Mouse (Mus musculus): ENCODE data around the gene Pglyrp1. TPM values are rescaled to one million over a fixed set of nuclear protein-coding genes. Genes with fewer than 3 reads are reported as not detected.

Pglyrp1 gene
- polyA plus RNA-seq, 1 experiment, result not detected

GRCm38 (mm10) chr7:18922807-18923206, 51.7 kb downstream of the Pglyrp1 start:
- TF ChIP-seq POLR2A (IDR thresholded peaks at IDR 0.05; ENCODE audit: insufficient read depth, low read depth, low read length), result peak; percentile 22; the same call in 1 of the 2 replicates
- no peak for TF ChIP-seq CTCF (IDR thresholded peaks at IDR 0.05; ENCODE audit: insufficient read depth, low read depth, low read length)
- H3K4me1 ChIP-seq (ENCODE audit: control insufficient read depth, insufficient read depth, low read length), result peaks cover 42% of the 10 kb centered on the region
- H3K4me3 ChIP-seq (ENCODE audit: insufficient read depth, low read depth, low read length), result peak overlapping the region; percentile 25; the same call in 1 of the 2 replicates
- peak overlapping the region; percentile 99 for H3K27ac ChIP-seq (ENCODE audit: insufficient read depth, low read depth, low read length)
- 15% methylated on average over 5 of the region's 5 CpGs for WGBS

- TF ChIP-seq POLR2A (IDR thresholded peaks at IDR 0.05; ENCODE audit: insufficient read depth, low read depth, low read length) (no peak), CTCF (IDR thresholded peaks at IDR 0.05; ENCODE audit: insufficient read depth, low read depth, low read length) (no peak)
- Histone ChIP-seq H3K27ac (ENCODE audit: insufficient read depth, low read depth, low read length) (peak overlapping the region; percentile 98), H3K4me3 (ENCODE audit: insufficient read depth, low read depth, low read length) (peak overlapping the region; percentile 22; the same call in 1 of the 2 replicates), H3K4me1 (ENCODE audit: control insufficient read depth, insufficient read depth, low read length) (peaks cover 41% of the 10 kb centered on the region)
- 25% methylated on average over 11 of the region's 11 CpGs for WGBS
These were observed 52.1 kb downstream of the Pglyrp1 start for GRCm38 (mm10) chr7:18923267-18923666.

GRCm38 (mm10) chr7:18923711-18924191, 52.6 kb downstream of the Pglyrp1 start:
- no peak overlapping the region for H3K4me3 ChIP-seq (ENCODE audit: insufficient read depth, low read depth, low read length)
- 13% methylated on average over 4 of the region's 4 CpGs for WGBS
- TF ChIP-seq CTCF (IDR thresholded peaks at IDR 0.05; ENCODE audit: insufficient read depth, low read depth, low read length), result no peak
- TF ChIP-seq POLR2A (IDR thresholded peaks at IDR 0.05; ENCODE audit: insufficient read depth, low read depth, low read length), result no peak
- H3K27ac ChIP-seq (ENCODE audit: insufficient read depth, low read depth, low read length), result peak overlapping the region; percentile 98
- peaks cover 42% of the 10 kb centered on the region for H3K4me1 ChIP-seq (ENCODE audit: control insufficient read depth, insufficient read depth, low read length)

GRCm38 (mm10) chr7:18924321-18924720, 53.2 kb downstream of the Pglyrp1 start:
- H3K27ac ChIP-seq (ENCODE audit: insufficient read depth, low read depth, low read length), result peak overlapping the region; percentile 98
- WGBS, result 6% methylated on average over 8 of the region's 8 CpGs
- no peak overlapping the region for H3K4me3 ChIP-seq (ENCODE audit: insufficient read depth, low read depth, low read length)
- peaks cover 44% of the 10 kb centered on the region for H3K4me1 ChIP-seq (ENCODE audit: control insufficient read depth, insufficient read depth, low read length)
- TF ChIP-seq POLR2A (IDR thresholded peaks at IDR 0.05; ENCODE audit: insufficient read depth, low read depth, low read length), result no peak
- no peak for TF ChIP-seq CTCF (IDR thresholded peaks at IDR 0.05; ENCODE audit: insufficient read depth, low read depth, low read length)

GRCm38 (mm10) chr7:18925162-18925938, 54.2 kb downstream of the Pglyrp1 start, which contains the start of gene Nova2:
Gene Nova2, plus strand, starts transcription at chr7:18925888.
- no peak for TF ChIP-seq CTCF (IDR thresholded peaks at IDR 0.05; ENCODE audit: insufficient read depth, low read depth, low read length)
- peak; percentile 58 for TF ChIP-seq POLR2A (IDR thresholded peaks at IDR 0.05; ENCODE audit: insufficient read depth, low read depth, low read length)
- Histone ChIP-seq H3K4me1 (ENCODE audit: control insufficient read depth, insufficient read depth, low read length) (peaks cover 44% of the 10 kb centered on the region), H3K27ac (ENCODE audit: insufficient read depth, low read depth, low read length) (peak within 1 kb of the TSS; percentile 98), H3K4me3 (ENCODE audit: insufficient read depth, low read depth, low read length) (peak within 1 kb of the TSS; percentile 85)
- WGBS, result 2% methylated on average over 33 of the region's 45 CpGs

DNA sequence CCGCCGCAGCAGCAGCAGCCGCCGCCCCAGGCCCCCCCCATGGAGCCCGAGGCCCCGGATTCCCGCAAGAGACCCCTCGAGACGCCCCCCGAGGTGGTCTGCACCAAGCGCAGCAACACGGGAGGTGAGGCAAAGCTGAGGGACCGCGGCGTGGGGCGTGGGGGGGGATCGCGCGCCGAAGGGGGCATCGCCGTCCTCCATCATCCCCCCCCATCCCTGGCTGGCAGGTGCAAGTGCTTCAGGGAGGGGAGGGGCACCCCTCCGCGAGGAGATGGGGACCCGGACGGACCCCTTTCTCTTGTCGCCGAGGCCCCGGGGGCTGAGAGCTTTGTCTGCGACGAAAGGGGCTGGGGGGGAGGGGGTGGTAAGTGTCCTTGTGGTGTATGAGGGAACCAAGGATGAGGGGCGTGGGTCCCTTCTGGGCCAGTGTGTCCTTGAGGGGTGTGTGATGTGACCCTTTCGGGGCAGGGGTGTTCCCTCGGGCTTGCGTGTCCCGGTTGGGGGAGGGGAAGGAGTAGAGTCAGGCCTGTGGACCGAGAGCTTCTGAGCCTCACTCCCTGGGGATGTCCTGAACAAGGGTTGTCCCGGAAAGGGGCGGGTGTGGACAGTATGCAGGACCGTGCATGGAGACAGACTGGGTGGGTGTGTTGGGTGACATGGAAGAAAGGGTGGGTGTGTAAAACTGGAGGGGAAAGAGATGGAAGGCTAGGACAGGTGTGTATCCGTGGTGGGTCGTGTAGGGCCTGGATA, 55.1 kb downstream of the Pglyrp1 start:
- peaks cover 40% of the 10 kb centered on the region for H3K4me1 ChIP-seq (ENCODE audit: control insufficient read depth, insufficient read depth, low read length)
- 3% methylated on average over 39 of the region's 42 CpGs for WGBS
- TF ChIP-seq CTCF (IDR thresholded peaks at IDR 0.05; ENCODE audit: insufficient read depth, low read depth, low read length), result no peak
- TF ChIP-seq POLR2A (IDR thresholded peaks at IDR 0.05; ENCODE audit: insufficient read depth, low read depth, low read length), result no peak

GRCm38 (mm10) chr7:18926911-18927310, 55.8 kb downstream of the Pglyrp1 start:
- H3K4me3 ChIP-seq (ENCODE audit: insufficient read depth, low read depth, low read length), result peak overlapping the region; percentile 74
- peaks cover 34% of the 10 kb centered on the region for H3K4me1 ChIP-seq (ENCODE audit: control insufficient read depth, insufficient read depth, low read length)
- peak overlapping the region; percentile 21; the same call in 1 of the 2 replicates for H3K27ac ChIP-seq (ENCODE audit: insufficient read depth, low read depth, low read length)
- TF ChIP-seq POLR2A (IDR thresholded peaks at IDR 0.05; ENCODE audit: insufficient read depth, low read depth, low read length), result no peak
- no peak for TF ChIP-seq CTCF (IDR thresholded peaks at IDR 0.05; ENCODE audit: insufficient read depth, low read depth, low read length)
- 15% methylated on average over 6 of the region's 6 CpGs for WGBS

More for the DNA sequence above, 55.1 kb downstream of the Pglyrp1 start:
- no peak overlapping the region for H3K27ac ChIP-seq (ENCODE audit: insufficient read depth, low read depth, low read length)
- H3K4me3 ChIP-seq (ENCODE audit: insufficient read depth, low read depth, low read length), result peak overlapping the region; percentile 74

DNA sequence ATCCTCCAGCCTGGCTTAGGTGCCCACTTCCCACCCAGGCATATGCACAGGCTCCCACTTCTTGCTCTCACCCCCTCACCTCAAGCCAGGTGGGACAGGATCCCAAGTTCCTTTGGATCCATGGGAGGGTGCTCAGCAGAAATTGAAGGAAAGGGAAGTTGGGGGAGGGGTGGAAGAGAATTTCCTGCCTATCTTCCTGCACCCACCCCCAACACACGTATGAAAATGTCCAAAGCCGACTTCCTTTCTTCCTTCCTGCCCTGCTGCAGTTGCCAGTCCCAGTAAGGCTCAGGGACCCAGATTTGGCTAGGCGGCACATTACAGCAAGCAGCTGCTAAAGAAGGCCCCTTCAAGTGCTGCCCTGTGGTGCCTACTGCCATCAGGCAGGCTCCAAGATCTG, 56.6 kb downstream of the Pglyrp1 start:
- peaks cover 29% of the 10 kb centered on the region for H3K4me1 ChIP-seq (ENCODE audit: control insufficient read depth, insufficient read depth, low read length)
- H3K27ac ChIP-seq (ENCODE audit: insufficient read depth, low read depth, low read length), result no peak overlapping the region
- no peak for TF ChIP-seq POLR2A (IDR thresholded peaks at IDR 0.05; ENCODE audit: insufficient read depth, low read depth, low read length)
- no peak for TF ChIP-seq CTCF (IDR thresholded peaks at IDR 0.05; ENCODE audit: insufficient read depth, low read depth, low read length)
- peak overlapping the region; percentile 21 for H3K4me3 ChIP-seq (ENCODE audit: insufficient read depth, low read depth, low read length)
- WGBS, result 12% methylated on average over 3 of the region's 3 CpGs

Other genes starting within 250 kb of the Pglyrp1 start
- not detected in 2 replicates for gene Psg21, start 214.6 kb upstream of the Pglyrp1 start, polyA plus RNA-seq (2012; ENCODE audit: insufficient read depth, insufficient read length, low replicate concordance, missing spikeins)
- gene Psg20, start 185.1 kb upstream of the Pglyrp1 start, polyA plus RNA-seq (2012; ENCODE audit: insufficient read depth, insufficient read length, low replicate concordance, missing spikeins), result not detected in 2 replicates
- gene Psg22, start 153.2 kb upstream of the Pglyrp1 start, polyA plus RNA-seq (2012; ENCODE audit: insufficient read depth, insufficient read length, low replicate concordance, missing spikeins), result not detected in 2 replicates
- not detected in 2 replicates for gene Psg19, start 72.8 kb upstream of the Pglyrp1 start, polyA plus RNA-seq (2012; ENCODE audit: insufficient read depth, insufficient read length, low replicate concordance, missing spikeins)
- gene Psg17, start 49.7 kb upstream of the Pglyrp1 start, polyA plus RNA-seq (2012; ENCODE audit: insufficient read depth, insufficient read length, low replicate concordance, missing spikeins), result not detected in 2 replicates
- not detected in 2 replicates for gene Mill2, start 31.4 kb upstream of the Pglyrp1 start, polyA plus RNA-seq (2012; ENCODE audit: insufficient read depth, insufficient read length, low replicate concordance, missing spikeins)
- not detected in 2 replicates for gene Ccdc61, start 39.1 kb downstream of the Pglyrp1 start, polyA plus RNA-seq (2012; ENCODE audit: insufficient read depth, insufficient read length, low replicate concordance, missing spikeins)
- gene Nova2, start 54.6 kb downstream of the Pglyrp1 start, polyA plus RNA-seq (2012; ENCODE audit: insufficient read depth, insufficient read length, low replicate concordance, missing spikeins), result not detected in 2 replicates
- gene Nanos2, start 116.1 kb downstream of the Pglyrp1 start, polyA plus RNA-seq (2012; ENCODE audit: insufficient read depth, insufficient read length, low replicate concordance, missing spikeins), result not detected in 2 replicates
- gene Mypop, start 119.9 kb downstream of the Pglyrp1 start, polyA plus RNA-seq (2012; ENCODE audit: insufficient read depth, insufficient read length, low replicate concordance, missing spikeins), result not detected in 2 replicates
- gene Irf2bp1, start 132.7 kb downstream of the Pglyrp1 start, polyA plus RNA-seq (2012; ENCODE audit: insufficient read depth, insufficient read length, low replicate concordance, missing spikeins), result not detected in 2 replicates
- gene Foxa3, start 152.2 kb downstream of the Pglyrp1 start, polyA plus RNA-seq (2012; ENCODE audit: insufficient read depth, insufficient read length, low replicate concordance, missing spikeins), result not detected in 2 replicates
- not detected in 2 replicates for gene Sympk, start 153.0 kb downstream of the Pglyrp1 start, polyA plus RNA-seq (2012; ENCODE audit: insufficient read depth, insufficient read length, low replicate concordance, missing spikeins)
- gene Rsph6a, start 183.4 kb downstream of the Pglyrp1 start, polyA plus RNA-seq (2012; ENCODE audit: insufficient read depth, insufficient read length, low replicate concordance, missing spikeins), result not detected in 2 replicates
- not detected in 2 replicates for gene Dmwd, start 204.9 kb downstream of the Pglyrp1 start, polyA plus RNA-seq (2012; ENCODE audit: insufficient read depth, insufficient read length, low replicate concordance, missing spikeins)
- not detected in 2 replicates for gene Dmpk, start 212.5 kb downstream of the Pglyrp1 start, polyA plus RNA-seq (2012; ENCODE audit: insufficient read depth, insufficient read length, low replicate concordance, missing spikeins)
- not detected in 2 replicates for gene Six5, start 223.3 kb downstream of the Pglyrp1 start, polyA plus RNA-seq (2012; ENCODE audit: insufficient read depth, insufficient read length, low replicate concordance, missing spikeins)
- not detected in 2 replicates for gene Gm4969, start 247.0 kb downstream of the Pglyrp1 start, polyA plus RNA-seq (2012; ENCODE audit: insufficient read depth, insufficient read length, low replicate concordance, missing spikeins)
- not detected in 2 replicates for gene Fbxo46, start 248.5 kb downstream of the Pglyrp1 start, polyA plus RNA-seq (2012; ENCODE audit: insufficient read depth, insufficient read length, low replicate concordance, missing spikeins)

All from olfactory bulb, adult 2 months (tissue).